Mouse (Mus musculus) thymus, postnatal 25 days (tissue): ENCODE measurements around the gene Scn5a.

Experiments
- DNase-seq: peaks from one replicate; pipeline ENCODE4 v3.0.0; 2022

The Scn5a gene

GRCm38 (mm10) chr9:119503613-119504012 lies 75.2 kb downstream of the Scn5a start:
- no peak for DNase-seq

- no peak for DNase-seq
Observed at GRCm38 (mm10) chr9:119498885-119499284, 79.9 kb downstream of the Scn5a start.

- DNase-seq = no peak
Observed at GRCm38 (mm10) chr9:119498247-119498607, 80.6 kb downstream of the Scn5a start.

GRCm38 (mm10) chr9:119497546-119498246 lies 81.1 kb downstream of the Scn5a start:
- no peak for DNase-seq

- DNase-seq = no peak
Observed at GRCm38 (mm10) chr9:119496960-119497359, 81.9 kb downstream of the Scn5a start.

- DNase-seq = no peak
Observed at GRCm38 (mm10) chr9:119496354-119496753, 82.5 kb downstream of the Scn5a start.

GRCm38 (mm10) chr9:119484868-119485267 lies 93.9 kb downstream of the Scn5a start:
- peak; percentile 40 for DNase-seq

GRCm38 (mm10) chr9:119484420-119484819 lies 94.4 kb downstream of the Scn5a start:
- no peak for DNase-seq

- peak; percentile 48 for DNase-seq
Observed at GRCm38 (mm10) chr9:119483554-119484353, 95.1 kb downstream of the Scn5a start.

GRCm38 (mm10) chr9:119481612-119482011 lies 97.2 kb downstream of the Scn5a start:
- no peak for DNase-seq

GRCm38 (mm10) chr9:119479297-119479696 lies 99.5 kb downstream of the Scn5a start:
- DNase-seq = no peak

- DNase-seq = no peak
Observed at GRCm38 (mm10) chr9:119478345-119478744, 100.5 kb downstream of the Scn5a start.

GRCm38 (mm10) chr9:119477754-119478153 lies 101.1 kb downstream of the Scn5a start:
- DNase-seq = no peak

- no peak for DNase-seq
Observed at GRCm38 (mm10) chr9:119474717-119475611, 103.9 kb downstream of the Scn5a start.

- DNase-seq = no peak
Observed at GRCm38 (mm10) chr9:119473608-119474164, 105.1 kb downstream of the Scn5a start.

GRCm38 (mm10) chr9:119473011-119473410 lies 105.8 kb downstream of the Scn5a start:
- no peak for DNase-seq

GRCm38 (mm10) chr9:119472412-119472918 lies 106.4 kb downstream of the Scn5a start:
- DNase-seq = no peak

GRCm38 (mm10) chr9:119469691-119470353 lies 109.0 kb downstream of the Scn5a start:
- no peak for DNase-seq

- peak; percentile 58 for DNase-seq
Observed at GRCm38 (mm10) chr9:119465595-119465994, 113.2 kb downstream of the Scn5a start.

GRCm38 (mm10) chr9:119465056-119465455 lies 113.8 kb downstream of the Scn5a start:
- DNase-seq = peak; percentile 84

GRCm38 (mm10) chr9:119460410-119460809 lies 118.4 kb downstream of the Scn5a start:
- DNase-seq = peak; percentile 81

GRCm38 (mm10) chr9:119457122-119457521 lies 121.7 kb downstream of the Scn5a start:
- DNase-seq = no peak
